Comparison of ENCODE assay signal across 21 mouse cellular contexts in genomic region chr16:37442936-37443335, GRCm38 (mm10). TPM values are rescaled to one million over a fixed set of nuclear protein-coding genes. Genes with fewer than 3 reads are reported as not detected.
DNase-seq lines count a peak whose midpoint lies in the region; ATAC-seq and TF ChIP-seq lines count a peak whose summit lies in the region.
"Had no signal": no experiment of that assay in that cellular context is flagged by ENCODE, and none has a peak within 500 bp of the region (broad histone marks: within the 10 kb centered on the region; RNA-seq: fewer than 3 reads in every experiment).

No protein-coding gene starts in this region.

- peak; percentile 13 for DNase-seq in forebrain, embryonic 14.5 days (ENCODE audit: low spot score)
- no peak for DNase-seq in forebrain, embryonic 10.5 days (ENCODE audit: extremely low spot score, low spot score)
- peak; percentile 34 for DNase-seq in layer of hippocampus, adult 9-11 months
- DNase-seq in layer of hippocampus, adult 8-10 months (ENCODE audit: low spot score in 2 of 2) = no peak
- DNase-seq in cerebellum, adult 18-20 months = peak; percentile 90 to 96
- peak; percentile 92 to 93 for DNase-seq in cerebellum, postnatal 36 days
- no peak for DNase-seq in kidney, adult 2 months
- DNase-seq in heart, postnatal 10 days = no peak
- DNase-seq: gastrocnemius, postnatal 36 days; heart, postnatal 14 days; lung, embryonic 14.5 days; lung, postnatal 4 days; thymus, adult 2 months had no signal

- 53% methylated on average over 6 of the region's 6 CpGs for WGBS in forebrain, embryonic 14.5 days
- WGBS in forebrain, embryonic 10.5 days = 62% methylated on average over 6 of the region's 6 CpGs
- WGBS in kidney, adult 2 months = 70% methylated on average over 6 of the region's 6 CpGs

- TF ChIP-seq POLR2A in kidney, adult 2 months (IDR thresholded peaks at IDR 0.05; ENCODE audit: low read depth, low read length) = no peak

- no peaks in the 10 kb centered on the region for H3K4me1 ChIP-seq in forebrain, embryonic 14.5 days (ENCODE audit: control insufficient read depth, insufficient read depth, low read length)
- H3K4me1 ChIP-seq in forebrain, embryonic 10.5 days = no peaks in the 10 kb centered on the region
- H3K4me1 ChIP-seq in kidney, adult 2 months (ENCODE audit: control insufficient read depth, insufficient read depth, low read length) = 0 out of 2 replicates have a peak, but pooled peaks cover 3% of the 10 kb centered on the region
- H3K4me1 ChIP-seq: embryonic facial prominence, embryonic 12.5 days; heart, embryonic 10.5 days; limb, embryonic 10.5 days; midbrain, embryonic 12.5 days; neural tube, embryonic 15.5 days had no signal

- no peak overlapping the region for H3K9ac ChIP-seq in forebrain, embryonic 14.5 days (ENCODE audit: low read length)
- H3K9ac ChIP-seq: embryonic facial prominence, embryonic 12.5 days; lung, embryonic 14.5 days; midbrain, embryonic 12.5 days; neural tube, embryonic 15.5 days had no signal

- no peaks in the 10 kb centered on the region for H3K36me3 ChIP-seq in forebrain, embryonic 14.5 days (ENCODE audit: control insufficient read depth, insufficient read depth, low read length)
- no peaks in the 10 kb centered on the region for H3K36me3 ChIP-seq in forebrain, embryonic 10.5 days (replicated peaks)
- H3K36me3 ChIP-seq in kidney, adult 2 months (ENCODE audit: control insufficient read depth, insufficient read depth, low read length) = no peaks in the 10 kb centered on the region
- H3K36me3 ChIP-seq: embryonic facial prominence, embryonic 12.5 days; heart, embryonic 10.5 days; limb, embryonic 10.5 days; midbrain, embryonic 12.5 days; neural tube, embryonic 15.5 days had no signal

- H3K27ac ChIP-seq in forebrain, embryonic 14.5 days (ENCODE audit: low read depth, low read length) = no peak overlapping the region
- no peak overlapping the region for H3K27ac ChIP-seq in forebrain, embryonic 10.5 days
- no peak overlapping the region for H3K27ac ChIP-seq in kidney, adult 2 months (ENCODE audit: insufficient read depth, low read depth, low read length)
- H3K27ac ChIP-seq: embryonic facial prominence, embryonic 12.5 days; heart, embryonic 10.5 days; limb, embryonic 10.5 days; midbrain, embryonic 12.5 days; neural tube, embryonic 15.5 days had no signal

- no peak overlapping the region for H3K4me2 ChIP-seq in forebrain, embryonic 14.5 days (ENCODE audit: low read length)
- H3K4me2 ChIP-seq: embryonic facial prominence, embryonic 12.5 days; liver, embryonic 11.5 days; lung, embryonic 14.5 days; midbrain, embryonic 12.5 days; neural tube, embryonic 15.5 days had no signal

- intact Hi-C loops in heart, postnatal 10 days (cut with DNase I) = no loop called here

- H3K9me3 ChIP-seq in forebrain, embryonic 14.5 days (replicated peaks; ENCODE audit: control insufficient read depth, low read length) = no peaks in the 10 kb centered on the region
- H3K9me3 ChIP-seq in forebrain, embryonic 10.5 days = no peaks in the 10 kb centered on the region
- H3K9me3 ChIP-seq: embryonic facial prominence, embryonic 12.5 days; heart, embryonic 10.5 days; limb, embryonic 10.5 days; midbrain, embryonic 12.5 days; neural tube, embryonic 15.5 days had no signal

- peak; percentile 32; the same call in 1 of the 2 replicates for ATAC-seq in forebrain, embryonic 14.5 days

- no peaks in the 10 kb centered on the region for H3K27me3 ChIP-seq in forebrain, embryonic 14.5 days (replicated peaks; ENCODE audit: control insufficient read depth, insufficient read depth, low read length)
- no peaks in the 10 kb centered on the region for H3K27me3 ChIP-seq in forebrain, embryonic 10.5 days (ENCODE audit: poor library complexity, severe bottlenecking)
- H3K27me3 ChIP-seq in kidney, adult 2 months (replicated peaks; ENCODE audit: control insufficient read depth, insufficient read depth, low read length) = no peaks in the 10 kb centered on the region
- H3K27me3 ChIP-seq: embryonic facial prominence, embryonic 12.5 days; midbrain, embryonic 12.5 days; neural tube, embryonic 15.5 days had no signal

- no peak overlapping the region for H3K4me3 ChIP-seq in forebrain, embryonic 14.5 days (ENCODE audit: low read depth, low read length)
- no peak overlapping the region for H3K4me3 ChIP-seq in forebrain, embryonic 10.5 days
- no peak overlapping the region for H3K4me3 ChIP-seq in kidney, adult 2 months (ENCODE audit: insufficient read depth, low read depth, low read length)
- H3K4me3 ChIP-seq: embryonic facial prominence, embryonic 12.5 days; heart, embryonic 10.5 days; limb, embryonic 10.5 days; midbrain, embryonic 12.5 days; neural tube, embryonic 15.5 days had no signal

- TF ChIP-seq CTCF in kidney, adult 2 months (conservative IDR thresholded peaks at IDR 0.05; ENCODE audit: insufficient read depth, insufficient read length, low read depth, low read length) = no peak

RNA-seq across cellular contexts. Expression of gene Stxbp5l, which starts 58.2 kb away (rescaled TPM):
- 3.0 and 5.0 TPM in 2 replicates for polyA plus RNA-seq in forebrain, embryonic 14.5 days (2014; fragmentation: Nextera tagmentation; extraction: Ambion mirVana)
- polyA plus RNA-seq in forebrain, embryonic 10.5 days (2016; fragmentation: Nextera tagmentation; extraction: Ambion mirVana) = 1.2 and 1.3 TPM in 2 replicates
- 100 to 1,000 TPM; 114 to 148 (median 127) TPM for total RNA-seq in layer of hippocampus, adult 8-10 months (2022)
- 1.4 and 1.8 TPM in 2 replicates for polyA plus RNA-seq in kidney, adult 2 months (2012; rRNA removed)
- total RNA-seq in heart, postnatal 10 days (2021) = under 1 TPM in 1 of 2 experiments, not detected in 1; 0.05 TPM
- total RNA-seq: common myeloid progenitor, adult 5-6 weeks; heart, postnatal 14 days; MEL had no signal

Comparison
In these comparisons a context has a peak if more than half of its experiments do, and no peak if none do; other contexts are left out.
1. DNase-seq: peak in forebrain, embryonic 14.5 days (single experiment), layer of hippocampus, adult 9-11 months (single experiment), cerebellum, adult 18-20 months (2 of 2) and cerebellum, postnatal 36 days (2 of 2); none in forebrain, embryonic 10.5 days (single experiment), layer of hippocampus, adult 8-10 months (0 of 2), kidney, adult 2 months (single experiment) and heart, postnatal 10 days (0 of 2).